Mouse (Mus musculus) liver, adult 2 months (tissue): Measurements from ENCODE around the gene Vps13a.
"Not testable (repeated sequence)": the region's sequence is repeated elsewhere in the genome, so short reads cannot be mapped to it uniquely, and the experiment has no call there.

ENCODE experiments used
- CTCF ChIP-seq: fragments of 200-500 bp; IDR thresholded peaks from 2 replicates; pipeline ENCODE4 v1.5.1; 2011; ENCODE audit warnings: low read depth, low read length, control low read depth
- POLR2A ChIP-seq: fragments of 200-500 bp; IDR thresholded peaks from 2 replicates; pipeline ENCODE4 v1.6.1; 2011; ENCODE audit warnings: low read length, control low read depth; ENCODE audit not compliant: insufficient read depth; ENCODE audit errors: extremely low read depth

GRCm38 (mm10) chr19:16777391-16777790, 3.3 kb downstream of the Vps13a start:
- not testable (repeated sequence) for TF ChIP-seq CTCF, POLR2A
